Mouse (Mus musculus) kidney, postnatal 0 days (tissue): ENCODE data around the gene Usp5. TPM values are rescaled to one million over a fixed set of nuclear protein-coding genes. Genes with fewer than 3 reads are reported as not detected.
A peak's percentile ranks its signal among the peaks of the same experiment; 100 is the strongest.

ENCODE experiments used
- ATAC-seq: fragments of 200-750 bp; cut with Nextera tagmentation; replicated peaks from 2 replicates; pipeline ENCODE4 v1.8.0; 2017; ENCODE audit warnings: low read depth, moderate number of reproducible peaks, moderate TSS enrichment, moderate library complexity; ENCODE audit not compliant: low FRiP score
- DNase-seq: peaks from one replicate; pipeline ENCODE4 v3.0.0-alpha.2; 2016; ENCODE audit warnings: low spot score
- H3K27ac ChIP-seq: fragments of 300-500 bp; sonication (generic); 2 replicates; pipeline ENCODE4 v1.5.1; 2014; ENCODE audit warnings: mild to moderate bottlenecking
- H3K27me3 ChIP-seq: fragments of 300-500 bp; sonication (generic); 2 replicates; pipeline ENCODE4 v1.6.1; 2014; ENCODE audit warnings: low read length, mixed read lengths; ENCODE audit not compliant: insufficient read depth
- H3K36me3 ChIP-seq: fragments of 300-500 bp; sonication (generic); 2 replicates; pipeline ENCODE4 v1.6.1; 2014; ENCODE audit warnings: low read length, mixed read lengths; ENCODE audit not compliant: insufficient read depth
- H3K4me1 ChIP-seq: fragments of 300-500 bp; sonication (generic); replicated peaks from 2 replicates; pipeline ENCODE4 v1.6.1; 2014; ENCODE audit warnings: antibody characterized with exemption, low read length, mixed read lengths; ENCODE audit not compliant: insufficient read depth
- H3K4me2 ChIP-seq: fragments of 300-500 bp; sonication (generic); 2 replicates; pipeline ENCODE4 v1.6.1; 2014; ENCODE audit warnings: mild to moderate bottlenecking, low read length, moderate library complexity, mixed read lengths
- H3K4me3 ChIP-seq: fragments of 300-500 bp; sonication (generic); replicated peaks from 2 replicates; pipeline ENCODE4 v1.5.1; 2014; ENCODE audit warnings: low read depth, low read length
- H3K9ac ChIP-seq: fragments of 300-500 bp; sonication (generic); 2 replicates; pipeline ENCODE4 v1.6.1; 2014; ENCODE audit warnings: low read depth, low read length
- H3K9me3 ChIP-seq: fragments of 300-500 bp; sonication (generic); replicated peaks from 2 replicates; pipeline ENCODE4 v1.6.1; 2016; ENCODE audit warnings: low read length, inconsistent platforms, mixed read lengths
- CTCF ChIP-seq: IDR thresholded peaks from 2 replicates; pipeline ENCODE4 v1.5.1; 2016; ENCODE audit warnings: antibody characterized with exemption, low read depth, mild to moderate bottlenecking, moderate library complexity
- WGBS: fragments of 180-500 bp; shearing (Covaris S2); extraction: QIAGEN DNeasy Blood & Tissue Kit; methylation state at CpG from one replicate; pipeline ENCODE4 v1.1.7; 2014; 5-methylcytosine and 5-hydroxymethylcytosine counted together
- polyA plus RNA-seq: library from polyadenylated mRNA; unstranded; fragments of >200 nt; fragmentation: Nextera tagmentation; extraction: Ambion mirVana; gene quantifications from 2 replicates; pipeline ENCODE4 v1.2.1, GENCODE M21; 2015

The Usp5 gene
- polyA plus RNA-seq, 1 experiment from 2014 or later, result 96.6 TPM

- peaks cover 6% of the 10 kb centered on the region; the same call in 1 of the 2 replicates for H3K36me3 ChIP-seq
- no peaks in the 10 kb centered on the region for H3K27me3 ChIP-seq
- DNase-seq (no peak), ATAC-seq (no peak)
- 50% methylated on average over 14 of the region's 14 CpGs for WGBS
- peaks cover 32% of the 10 kb centered on the region; the same call in 1 of the 2 replicates for H3K4me1 ChIP-seq
- peak overlapping the region; percentile 99 for H3K4me2 ChIP-seq
- peak overlapping the region; percentile 95 for H3K27ac ChIP-seq
- no peak for TF ChIP-seq CTCF
- no peaks in the 10 kb centered on the region for H3K9me3 ChIP-seq
- H3K9ac ChIP-seq, result peak overlapping the region; percentile 72
- peak overlapping the region; percentile 64 for H3K4me3 ChIP-seq
Measured at GRCm38 (mm10) chr6:124809775-124810538, 19.3 kb downstream of the Usp5 start.

GRCm38 (mm10) chr6:124809052-124809774 lies 20.1 kb downstream of the Usp5 start:
- DNase-seq, result peak; percentile 90
- Histone ChIP-seq H3K27ac (peak overlapping the region; percentile 95), H3K36me3 (peaks cover 6% of the 10 kb centered on the region; the same call in 1 of the 2 replicates), H3K4me3 (peak overlapping the region; percentile 64), H3K9me3 (no peaks in the 10 kb centered on the region), H3K27me3 (no peaks in the 10 kb centered on the region), H3K4me1 (peaks cover 28% of the 10 kb centered on the region; the same call in 1 of the 2 replicates), H3K9ac (peak overlapping the region; percentile 72), H3K4me2 (peak overlapping the region; percentile 99)
- TF ChIP-seq CTCF, result peak; percentile 84
- WGBS, result under 1% methylated on average over 35 of the region's 35 CpGs
- ATAC-seq, result peak; percentile 12

- Histone ChIP-seq H3K27me3 (no peaks in the 10 kb centered on the region), H3K36me3 (peaks cover 6% of the 10 kb centered on the region; the same call in 1 of the 2 replicates), H3K4me2 (peak within 1 kb of the TSS; percentile 99), H3K9ac (peak within 1 kb of the TSS; percentile 72), H3K4me3 (peak within 1 kb of the TSS; percentile 64), H3K4me1 (peaks cover 27% of the 10 kb centered on the region; the same call in 1 of the 2 replicates), H3K27ac (peak within 1 kb of the TSS; percentile 95), H3K9me3 (no peaks in the 10 kb centered on the region)
- no peak for TF ChIP-seq CTCF
- WGBS, result 2% methylated on average over 29 of the region's 29 CpGs
- peak; percentile 44 for ATAC-seq
- DNase-seq, result peak; percentile 91
Measured at GRCm38 (mm10) chr6:124808358-124809012, 20.8 kb downstream of the Usp5 start, which contains the start of gene Spsb2. Gene Spsb2, plus strand, starts transcription at chr6:124808661.

GRCm38 (mm10) chr6:124807986-124808357 lies 21.3 kb downstream of the Usp5 start:
- H3K36me3 ChIP-seq, result peaks cover 6% of the 10 kb centered on the region; the same call in 1 of the 2 replicates
- WGBS, result 70% methylated on average over 6 of the region's 6 CpGs
- no peak for TF ChIP-seq CTCF
- no peaks in the 10 kb centered on the region for H3K9me3 ChIP-seq
- H3K27me3 ChIP-seq, result no peaks in the 10 kb centered on the region
- DNase-seq (no peak), ATAC-seq (no peak)
- H3K4me3 ChIP-seq, result peak overlapping the region; percentile 64; the same call in 1 of the 2 replicates
- 0 out of 2 replicates have a peak overlapping the region, but pooled peaks have one; percentile 72 for H3K9ac ChIP-seq
- H3K4me2 ChIP-seq, result peak overlapping the region; percentile 99
- peaks cover 27% of the 10 kb centered on the region; the same call in 1 of the 2 replicates for H3K4me1 ChIP-seq
- H3K27ac ChIP-seq, result peak overlapping the region; percentile 95

GRCm38 (mm10) chr6:124807366-124807765 lies 21.9 kb downstream of the Usp5 start:
- ATAC-seq (no peak), DNase-seq (no peak)
- H3K4me3 ChIP-seq, result no peak overlapping the region
- no peak for TF ChIP-seq CTCF
- H3K27me3 ChIP-seq, result no peaks in the 10 kb centered on the region
- H3K4me1 ChIP-seq, result peaks cover 21% of the 10 kb centered on the region; the same call in 1 of the 2 replicates
- H3K27ac ChIP-seq, result no peak overlapping the region
- no peak overlapping the region for H3K4me2 ChIP-seq
- no peak overlapping the region for H3K9ac ChIP-seq
- peaks cover 6% of the 10 kb centered on the region; the same call in 1 of the 2 replicates for H3K36me3 ChIP-seq
- no peaks in the 10 kb centered on the region for H3K9me3 ChIP-seq
- WGBS, result 85% methylated on average over 4 of the region's 4 CpGs
